Mouse (Mus musculus): ENCODE measurements around the gene Mlycd. TPM values are rescaled to one million over a fixed set of nuclear protein-coding genes. Genes with fewer than 3 reads are reported as not detected.
A peak's percentile ranks its signal among the peaks of the same experiment; 100 is the strongest.

The Mlycd gene
- total and polyA plus RNA-seq, 3 experiments = 4.2 to 12.3 (median 5.1) TPM

GRCm38 (mm10) chr8:119385854-119386253 is 8.8 kb upstream of the Mlycd start:
- Histone ChIP-seq H3K4me1 (ENCODE audit: control insufficient read depth in 1 of 2, insufficient read depth in 2 of 2) (no peaks in the 10 kb centered on the region), H3K9me3 (replicated peaks; ENCODE audit: low read length) (peaks cover 2% of the 10 kb centered on the region), H3K9ac (ENCODE audit: insufficient read depth, low read depth) (no peak overlapping the region), H3K27ac (ENCODE audit: insufficient read depth, low read depth) (no peak overlapping the region), H3K4me2 (ENCODE audit: insufficient read depth, low read depth, poor library complexity, severe bottlenecking) (no peak overlapping the region), H3K4me3 (replicated peaks in 1 of 3; ENCODE audit: low read depth in 2 of 3, low read length in 2 of 3, poor library complexity in 1 of 3) (no peak overlapping the region), H3K36me3 (replicated peaks in 1 of 2; ENCODE audit: control insufficient read depth in 1 of 2, insufficient read depth in 1 of 2, low read length in 1 of 2) (no peaks in the 10 kb centered on the region), H3K79me2 (replicated peaks; ENCODE audit: control insufficient read depth, extremely low read depth, insufficient read depth, poor library complexity, severe bottlenecking) (no peaks in the 10 kb centered on the region), H3K27me3 (replicated peaks) (peaks cover 61% of the 10 kb centered on the region)
- dilution Hi-C loops (cut with MboI; ENCODE audit: extremely low pct_ligation_motif_present, extremely low pct_unique_long_range_greater_than_20kb, low sequenced_read_pairs) = no loop called here
- no peak for TF ChIP-seq HCFC1 (IDR thresholded peaks at IDR 0.05; ENCODE audit: low read depth, low read length)
- TF ChIP-seq JUN (IDR thresholded peaks at IDR 0.05; ENCODE audit: insufficient read depth, low read depth, low read length) = no peak
- TF ChIP-seq SIN3A (IDR thresholded peaks at IDR 0.05; ENCODE audit: low read length) = no peak
- TF ChIP-seq CHD1 (IDR thresholded peaks at IDR 0.05; ENCODE audit: low read depth, low read length) = no peak
- no peak for TF ChIP-seq ETS1 (conservative IDR thresholded peaks at IDR 0.05; ENCODE audit: low read depth, low read length)
- no peak for TF ChIP-seq EP300 (IDR thresholded peaks at IDR 0.05; ENCODE audit: low read length)
- no peak for TF ChIP-seq MAX (IDR thresholded peaks at IDR 0.05; ENCODE audit: low read length)
- TF ChIP-seq SMC3 (IDR thresholded peaks at IDR 0.05; ENCODE audit: low read depth, low read length) = no peak
- no peak for TF ChIP-seq BHLHE40 (IDR thresholded peaks at IDR 0.05; ENCODE audit: low read depth, low read length)
- in situ Hi-C loops (cut with MboI; ENCODE audit: low pct_ligation_motif_present, low pct_unique_long_range_greater_than_20kb, low sequenced_read_pairs) = no loop called here
- DNase-seq (ENCODE audit: extremely low read depth) = no peak

GRCm38 (mm10) chr8:119386988-119387387 is 7.7 kb upstream of the Mlycd start:
- TF ChIP-seq ZMIZ1 (IDR thresholded peaks at IDR 0.05; ENCODE audit: low read depth, low read length) = no peak
- TF ChIP-seq JUN (IDR thresholded peaks at IDR 0.05; ENCODE audit: insufficient read depth, low read depth, low read length) = no peak
- TF ChIP-seq ELF1 (IDR thresholded peaks at IDR 0.05; ENCODE audit: low read depth, low read length) = no peak
- TF ChIP-seq POLR2A (IDR thresholded peaks at IDR 0.05; ENCODE audit: low read depth, low read length) = no peak
- TF ChIP-seq MEF2A (IDR thresholded peaks at IDR 0.05; ENCODE audit: borderline replicate concordance, low read depth, low read length) = no peak
- TF ChIP-seq BHLHE40 (IDR thresholded peaks at IDR 0.05; ENCODE audit: low read depth, low read length) = no peak

GRCm38 (mm10) chr8:119394097-119394496 is 581 bp upstream of the Mlycd start:
- H3K4me3 ChIP-seq (replicated peaks in 1 of 3; ENCODE audit: low read depth in 2 of 3, low read length in 2 of 3, poor library complexity in 1 of 3) = peak overlapping the region; percentile 64 to 86 (median 67)
- dilution Hi-C loops (cut with MboI; ENCODE audit: extremely low pct_ligation_motif_present, extremely low pct_unique_long_range_greater_than_20kb, low sequenced_read_pairs) (no loop called here), in situ Hi-C loops (cut with MboI; ENCODE audit: low pct_ligation_motif_present, low pct_unique_long_range_greater_than_20kb, low sequenced_read_pairs) (no loop called here)
- H3K36me3 ChIP-seq (replicated peaks in 1 of 2; ENCODE audit: control insufficient read depth in 1 of 2, insufficient read depth in 1 of 2, low read length in 1 of 2) = peaks cover 0 to 10% of the 10 kb centered on the region in 2 experiments
- TF ChIP-seq MAX (IDR thresholded peaks at IDR 0.05; ENCODE audit: low read length) (0 out of 2 replicates have a peak, but pooled peaks have one; percentile 4), MXI1 (IDR thresholded peaks at IDR 0.05; ENCODE audit: low read depth, low read length) (no peak)
- no peak for DNase-seq (ENCODE audit: extremely low read depth)
- H3K27ac ChIP-seq (ENCODE audit: insufficient read depth, low read depth) = no peak overlapping the region
- H3K79me2 ChIP-seq (replicated peaks; ENCODE audit: control insufficient read depth, extremely low read depth, insufficient read depth, poor library complexity, severe bottlenecking) = no peaks in the 10 kb centered on the region
- H3K9ac ChIP-seq (ENCODE audit: insufficient read depth, low read depth) = peak overlapping the region; percentile 67
- peaks cover 10 to 13% of the 10 kb centered on the region in 2 experiments; a peak in 3 of 4 replicates for H3K4me1 ChIP-seq (ENCODE audit: control insufficient read depth in 1 of 2, insufficient read depth in 2 of 2)
- peaks cover 16% of the 10 kb centered on the region for H3K27me3 ChIP-seq (replicated peaks)
- peak overlapping the region; percentile 79 for H3K4me2 ChIP-seq (ENCODE audit: insufficient read depth, low read depth, poor library complexity, severe bottlenecking)
- H3K9me3 ChIP-seq (replicated peaks; ENCODE audit: low read length) = no peaks in the 10 kb centered on the region

More at GRCm38 (mm10) chr8:119386988-119387387, 7.7 kb upstream of the Mlycd start:
- Histone ChIP-seq H3K27me3 (replicated peaks) (peaks cover 63% of the 10 kb centered on the region), H3K79me2 (replicated peaks; ENCODE audit: control insufficient read depth, extremely low read depth, insufficient read depth, poor library complexity, severe bottlenecking) (no peaks in the 10 kb centered on the region), H3K9ac (ENCODE audit: insufficient read depth, low read depth) (no peak overlapping the region), H3K9me3 (replicated peaks; ENCODE audit: low read length) (peaks cover 2% of the 10 kb centered on the region), H3K4me2 (ENCODE audit: insufficient read depth, low read depth, poor library complexity, severe bottlenecking) (no peak overlapping the region), H3K4me1 (ENCODE audit: control insufficient read depth in 1 of 2, insufficient read depth in 2 of 2) (no peaks in the 10 kb centered on the region), H3K27ac (ENCODE audit: insufficient read depth, low read depth) (no peak overlapping the region), H3K4me3 (replicated peaks in 1 of 3; ENCODE audit: low read depth in 2 of 3, low read length in 2 of 3, poor library complexity in 1 of 3) (no peak overlapping the region), H3K36me3 (replicated peaks in 1 of 2; ENCODE audit: control insufficient read depth in 1 of 2, insufficient read depth in 1 of 2, low read length in 1 of 2) (no peaks in the 10 kb centered on the region)
- in situ Hi-C loops (cut with MboI; ENCODE audit: low pct_ligation_motif_present, low pct_unique_long_range_greater_than_20kb, low sequenced_read_pairs) = no loop called here
- dilution Hi-C loops (cut with MboI; ENCODE audit: extremely low pct_ligation_motif_present, extremely low pct_unique_long_range_greater_than_20kb, low sequenced_read_pairs) = no loop called here
- DNase-seq (ENCODE audit: extremely low read depth) = no peak
